Mouse (Mus musculus) embryonic facial prominence, embryonic 10.5 days (tissue): ENCODE results near the gene Pkp4. TPM values are rescaled to one million over a fixed set of nuclear protein-coding genes. Genes with fewer than 3 reads are reported as not detected.

Experiments used
- DNase-seq: peaks from one replicate; pipeline ENCODE4 v3.0.0-alpha.2; 2017; ENCODE audit warnings: low spot score
- H3K27ac ChIP-seq: fragments of 300-500 bp; sonication (generic); replicated peaks from 2 replicates; pipeline ENCODE4 v1.5.1; 2016; ENCODE audit warnings: mild to moderate bottlenecking
- H3K27me3 ChIP-seq: fragments of 300-500 bp; sonication (generic); replicated peaks from 2 replicates; pipeline ENCODE4 v1.6.1; 2016; ENCODE audit warnings: low read depth, mild to moderate bottlenecking; ENCODE audit not compliant: poor library complexity, severe bottlenecking
- H3K36me3 ChIP-seq: fragments of 300-500 bp; sonication (generic); replicated peaks from 2 replicates; pipeline ENCODE4 v1.6.1; 2016; ENCODE audit warnings: mild to moderate bottlenecking, moderate library complexity
- H3K4me1 ChIP-seq: fragments of 300-500 bp; sonication (generic); 2 replicates; pipeline ENCODE4 v1.6.1; 2016
- H3K4me3 ChIP-seq: fragments of 300-500 bp; sonication (generic); 2 replicates; pipeline ENCODE4 v1.5.1; 2016; ENCODE audit warnings: mild to moderate bottlenecking, moderate library complexity
- H3K9me3 ChIP-seq: fragments of 300-500 bp; sonication (generic); 2 replicates; pipeline ENCODE4 v1.6.1; 2016; ENCODE audit warnings: mild to moderate bottlenecking
- WGBS: fragments of 180-500 bp; shearing (Covaris S2); methylation state at CpG from one replicate; pipeline ENCODE4 v1.1.7; 2016; 5-methylcytosine and 5-hydroxymethylcytosine counted together
- polyA plus RNA-seq: library from polyadenylated mRNA; unstranded; fragments of >200 nt; fragmentation: Nextera tagmentation; extraction: Ambion mirVana; gene quantifications from 2 replicates; pipeline ENCODE4 v1.2.1, GENCODE M21; 2016

The Pkp4 gene
- polyA plus RNA-seq, 1 experiment from 2014 or later, result 17.2 TPM

GRCm38 (mm10) chr2:59258821-59259231 is 98.2 kb downstream of the Pkp4 start:
- Histone ChIP-seq H3K9me3 (no peaks in the 10 kb centered on the region), H3K4me3 (no peak overlapping the region), H3K36me3 (no peaks in the 10 kb centered on the region), H3K27me3 (no peaks in the 10 kb centered on the region), H3K27ac (no peak overlapping the region), H3K4me1 (peaks cover 6% of the 10 kb centered on the region)
- 82% methylated on average over 6 of the region's 6 CpGs for WGBS
- no peak for DNase-seq

DNA sequence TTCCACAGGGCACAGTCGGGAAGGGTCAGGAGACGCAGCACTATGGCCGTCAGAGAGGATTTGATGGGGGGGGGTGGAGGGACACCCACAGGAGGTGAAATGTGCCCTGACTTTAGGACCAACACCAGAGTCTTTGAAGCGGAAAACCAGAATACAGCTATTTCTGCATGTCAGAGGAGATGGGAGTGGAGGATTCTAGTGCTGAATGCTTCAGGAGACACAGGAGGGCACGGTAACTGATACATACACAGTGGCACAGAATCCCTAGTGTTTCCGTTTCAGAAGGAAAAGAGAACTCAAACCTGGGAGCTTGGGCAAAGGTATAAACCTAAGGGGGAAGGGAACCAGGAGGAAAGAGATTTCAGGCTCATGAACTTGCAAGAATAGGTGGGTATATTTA is 98.7 kb downstream of the Pkp4 start:
- no peak overlapping the region for H3K4me3 ChIP-seq
- peaks cover 6% of the 10 kb centered on the region for H3K4me1 ChIP-seq
- no peaks in the 10 kb centered on the region for H3K27me3 ChIP-seq
- H3K36me3 ChIP-seq, result no peaks in the 10 kb centered on the region
- no peak overlapping the region for H3K27ac ChIP-seq
- 91% methylated on average over 6 of the region's 6 CpGs for WGBS
- no peak for DNase-seq
- no peaks in the 10 kb centered on the region for H3K9me3 ChIP-seq

- Histone ChIP-seq H3K36me3 (no peaks in the 10 kb centered on the region), H3K27ac (no peak overlapping the region), H3K27me3 (no peaks in the 10 kb centered on the region), H3K9me3 (no peaks in the 10 kb centered on the region), H3K4me3 (no peak overlapping the region), H3K4me1 (peaks cover 6% of the 10 kb centered on the region)
- no peak for DNase-seq
- WGBS, result 88% methylated on average over 2 of the region's 2 CpGs
Measured at GRCm38 (mm10) chr2:59261203-59261602, 100.6 kb downstream of the Pkp4 start.

DNA sequence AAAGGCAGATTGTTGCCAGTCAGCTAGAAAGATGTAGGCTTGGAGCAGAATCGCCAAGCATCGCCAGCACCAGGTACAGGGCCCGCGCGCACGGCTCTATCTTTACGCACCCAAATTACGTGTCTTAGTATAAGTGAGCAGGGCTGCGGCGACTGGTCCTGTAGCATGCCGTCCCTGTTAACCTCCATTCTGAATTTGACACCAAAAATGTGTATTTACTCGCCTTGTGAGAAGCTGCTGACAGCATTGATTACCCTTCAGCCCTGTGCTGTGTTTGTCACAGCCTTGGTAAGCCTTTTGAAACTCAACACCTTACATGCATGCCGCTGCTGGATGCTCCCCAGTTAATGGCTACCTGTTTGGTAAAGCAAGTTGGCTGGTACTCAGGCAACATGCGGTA is 105.8 kb downstream of the Pkp4 start:
- no peaks in the 10 kb centered on the region for H3K27me3 ChIP-seq
- H3K4me1 ChIP-seq, result 0 out of 2 replicates have a peak, but pooled peaks cover 4% of the 10 kb centered on the region
- H3K4me3 ChIP-seq, result no peak overlapping the region
- no peak overlapping the region for H3K27ac ChIP-seq
- no peaks in the 10 kb centered on the region for H3K9me3 ChIP-seq
- WGBS, result 87% methylated on average over 14 of the region's 14 CpGs
- peak; percentile 22 for DNase-seq
- H3K36me3 ChIP-seq, result peaks cover 12% of the 10 kb centered on the region

GRCm38 (mm10) chr2:59271835-59272234 is 111.2 kb downstream of the Pkp4 start:
- Histone ChIP-seq H3K27ac (no peak overlapping the region), H3K36me3 (peaks cover 12% of the 10 kb centered on the region), H3K4me3 (no peak overlapping the region), H3K9me3 (no peaks in the 10 kb centered on the region), H3K27me3 (no peaks in the 10 kb centered on the region), H3K4me1 (no peaks in the 10 kb centered on the region)
- 90% methylated on average over 8 of the region's 8 CpGs for WGBS
- DNase-seq, result no peak

- Histone ChIP-seq H3K9me3 (no peaks in the 10 kb centered on the region), H3K36me3 (peaks cover 12% of the 10 kb centered on the region), H3K4me3 (no peak overlapping the region), H3K27ac (no peak overlapping the region), H3K4me1 (no peaks in the 10 kb centered on the region), H3K27me3 (no peaks in the 10 kb centered on the region)
- no peak for DNase-seq
- 77% methylated on average over 6 of the region's 6 CpGs for WGBS
Measured at GRCm38 (mm10) chr2:59272713-59273112, 112.1 kb downstream of the Pkp4 start.

DNA sequence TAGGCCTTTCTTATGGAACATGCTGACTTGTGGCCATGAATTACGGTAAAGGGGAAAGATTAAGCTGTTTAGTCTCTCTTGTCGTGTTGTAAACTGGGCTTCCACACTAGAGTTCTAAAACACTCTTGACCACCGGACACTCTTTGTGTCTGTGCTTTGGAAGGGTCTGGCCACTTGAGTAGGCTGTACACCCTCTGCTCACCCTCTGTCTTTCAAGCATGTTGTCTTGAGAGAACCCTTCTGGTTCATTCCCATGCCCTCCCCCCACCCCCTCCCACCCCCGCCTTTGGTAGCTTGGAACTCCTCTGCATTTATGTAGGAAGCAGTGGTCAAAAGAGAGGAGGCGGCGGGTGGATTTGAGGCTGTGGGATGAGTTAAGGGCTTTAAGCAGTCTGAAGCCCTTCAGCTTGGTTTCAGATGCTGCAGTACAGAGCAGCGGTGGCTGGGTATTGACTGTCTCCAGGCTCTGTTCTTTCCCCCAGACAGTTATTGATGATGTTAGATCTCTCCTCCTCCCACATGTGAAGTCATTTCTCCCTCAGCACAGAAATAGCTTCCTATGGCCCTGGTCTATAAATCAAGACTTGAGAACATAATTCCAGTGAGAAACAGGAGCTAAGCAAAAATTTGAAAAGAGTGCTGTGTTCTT is 120.4 kb downstream of the Pkp4 start:
- peaks cover 3% of the 10 kb centered on the region; the same call in 1 of the 2 replicates for H3K36me3 ChIP-seq
- DNase-seq, result no peak
- no peaks in the 10 kb centered on the region for H3K27me3 ChIP-seq
- 90% methylated on average over 7 of the region's 7 CpGs for WGBS
- H3K4me3 ChIP-seq, result no peak overlapping the region
- no peaks in the 10 kb centered on the region for H3K4me1 ChIP-seq
- no peaks in the 10 kb centered on the region for H3K9me3 ChIP-seq
- H3K27ac ChIP-seq, result no peak overlapping the region

DNA sequence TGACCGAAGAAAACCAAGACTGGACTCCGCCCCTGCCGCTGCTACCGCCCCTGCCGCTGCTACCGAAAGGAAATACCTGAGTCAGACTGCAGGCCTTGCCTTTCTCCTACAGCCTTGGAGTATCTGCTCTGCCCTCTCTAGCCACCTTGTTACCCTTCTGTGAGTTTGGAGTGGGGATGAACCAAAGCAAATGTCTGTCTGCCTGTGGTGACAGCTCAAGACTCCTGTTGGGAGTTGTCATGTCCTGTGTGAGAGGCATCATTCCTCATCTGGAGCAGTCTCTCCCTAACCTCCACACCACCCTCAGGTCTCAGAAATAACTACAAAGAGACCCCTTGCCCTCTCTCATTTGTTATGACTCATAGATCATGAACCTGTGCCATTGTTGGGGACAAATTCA is 122.3 kb downstream of the Pkp4 start:
- H3K4me3 ChIP-seq, result no peak overlapping the region
- DNase-seq, result no peak
- 95% methylated on average over 6 of the region's 6 CpGs for WGBS

DNA sequence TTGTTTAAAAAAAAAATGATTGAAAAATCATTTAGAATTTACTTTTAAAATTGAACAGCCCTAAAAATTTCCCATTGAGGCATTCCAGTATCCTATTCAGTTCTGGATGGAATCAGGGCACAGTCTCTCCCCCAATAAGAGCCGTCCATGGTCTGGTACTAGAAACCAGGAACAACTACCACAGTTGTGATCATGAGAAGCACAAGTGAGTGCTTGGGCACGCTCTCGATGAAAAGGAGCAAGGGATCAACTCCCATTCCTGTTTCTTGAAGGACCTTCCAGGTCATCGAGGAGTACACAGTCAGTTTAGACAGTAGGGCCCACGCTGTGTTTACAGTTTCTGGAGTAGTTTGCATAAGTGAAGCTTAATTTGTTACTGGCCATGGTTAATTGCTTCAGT is 123.6 kb downstream of the Pkp4 start:
- Histone ChIP-seq H3K27me3 (no peaks in the 10 kb centered on the region), H3K9me3 (no peaks in the 10 kb centered on the region), H3K36me3 (peaks cover 3% of the 10 kb centered on the region; the same call in 1 of the 2 replicates), H3K4me3 (no peak overlapping the region), H3K27ac (no peak overlapping the region), H3K4me1 (no peaks in the 10 kb centered on the region)
- no peak for DNase-seq
- WGBS, result 89% methylated on average over 5 of the region's 5 CpGs

More for the DNA sequence above, 122.3 kb downstream of the Pkp4 start:
- Histone ChIP-seq H3K36me3 (peaks cover 3% of the 10 kb centered on the region; the same call in 1 of the 2 replicates), H3K4me1 (no peaks in the 10 kb centered on the region), H3K9me3 (no peaks in the 10 kb centered on the region), H3K27me3 (no peaks in the 10 kb centered on the region), H3K27ac (no peak overlapping the region)

- no peaks in the 10 kb centered on the region for H3K9me3 ChIP-seq
- no peak overlapping the region for H3K27ac ChIP-seq
- H3K4me3 ChIP-seq, result no peak overlapping the region
- DNase-seq, result no peak
- H3K36me3 ChIP-seq, result no peaks in the 10 kb centered on the region
- WGBS, result 89% methylated on average over 8 of the region's 8 CpGs
- H3K4me1 ChIP-seq, result peaks cover 4% of the 10 kb centered on the region
- no peaks in the 10 kb centered on the region for H3K27me3 ChIP-seq
Measured at GRCm38 (mm10) chr2:59284734-59285490, 124.3 kb downstream of the Pkp4 start.

DNA sequence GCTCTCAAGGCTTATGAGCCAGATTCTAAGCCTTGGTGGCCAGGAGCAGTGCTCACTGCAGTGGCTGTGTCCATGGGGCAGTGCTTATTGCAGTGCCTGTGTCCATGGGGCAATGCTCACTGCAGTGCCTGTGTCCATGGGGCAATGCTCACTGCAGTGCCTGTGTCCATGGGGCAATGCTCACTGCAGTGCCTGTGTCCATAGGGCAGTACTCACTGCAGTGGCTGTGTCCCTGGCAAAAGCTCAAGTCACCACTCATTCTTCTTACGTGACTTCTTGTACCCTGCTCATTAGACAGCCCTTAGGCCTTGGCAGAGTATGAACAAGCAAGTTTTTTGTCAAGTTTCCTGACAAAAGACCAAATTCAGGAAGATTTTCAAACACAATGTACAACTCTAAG is 124.9 kb downstream of the Pkp4 start:
- no peak for DNase-seq
- H3K36me3 ChIP-seq, result no peaks in the 10 kb centered on the region
- H3K4me3 ChIP-seq, result no peak overlapping the region
- 89% methylated on average over 1 of the region's 1 CpGs for WGBS
- H3K27me3 ChIP-seq, result no peaks in the 10 kb centered on the region
- H3K27ac ChIP-seq, result no peak overlapping the region
- peaks cover 10% of the 10 kb centered on the region for H3K4me1 ChIP-seq
- H3K9me3 ChIP-seq, result no peaks in the 10 kb centered on the region

DNA sequence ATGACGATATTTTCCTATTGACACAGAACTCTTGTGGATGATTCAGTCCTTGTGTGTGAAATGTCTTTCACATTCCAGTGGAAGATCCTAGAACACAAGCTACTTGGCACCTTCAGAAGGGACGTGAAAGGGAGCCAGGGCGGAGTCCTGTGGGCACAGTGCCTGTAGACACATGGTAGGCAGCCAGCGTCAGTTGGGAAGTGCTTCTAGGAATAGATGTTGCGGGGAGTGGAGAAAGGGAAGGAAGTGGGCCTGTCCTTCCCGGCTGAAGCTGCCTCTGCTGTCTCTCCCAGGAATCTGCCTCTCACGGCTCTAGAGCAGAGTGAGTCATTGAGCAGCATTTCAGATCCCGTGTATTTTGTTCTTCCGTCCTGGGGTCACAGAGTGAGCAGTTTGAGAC is 125.6 kb downstream of the Pkp4 start:
- no peak for DNase-seq
- no peaks in the 10 kb centered on the region for H3K27me3 ChIP-seq
- peaks cover 15% of the 10 kb centered on the region for H3K4me1 ChIP-seq
- no peak overlapping the region for H3K27ac ChIP-seq
- H3K9me3 ChIP-seq, result no peaks in the 10 kb centered on the region
- no peak overlapping the region for H3K4me3 ChIP-seq
- H3K36me3 ChIP-seq, result no peaks in the 10 kb centered on the region
- WGBS, result 79% methylated on average over 9 of the region's 9 CpGs

DNA sequence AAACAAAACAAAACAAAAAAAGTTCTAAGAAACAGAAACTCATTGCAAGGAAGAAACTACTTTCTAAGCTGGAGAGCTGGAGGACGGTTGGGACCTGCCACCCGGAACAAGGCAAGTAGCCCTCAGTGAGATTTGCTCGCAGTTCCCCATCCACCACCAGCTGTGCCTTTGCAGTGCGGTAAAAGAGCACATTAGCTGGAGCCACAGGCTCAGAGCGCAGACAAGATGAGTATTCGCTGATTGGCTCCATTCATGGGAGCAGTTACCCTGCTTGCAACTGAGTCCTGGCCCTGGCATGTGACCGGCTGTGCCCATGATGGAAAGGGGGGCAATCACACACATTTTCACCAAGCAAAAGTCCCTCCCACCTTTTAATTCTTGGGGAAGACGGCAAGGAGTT is 127.0 kb downstream of the Pkp4 start:
- Histone ChIP-seq H3K36me3 (no peaks in the 10 kb centered on the region), H3K4me3 (no peak overlapping the region), H3K27me3 (no peaks in the 10 kb centered on the region), H3K27ac (no peak overlapping the region), H3K4me1 (peaks cover 18% of the 10 kb centered on the region), H3K9me3 (no peaks in the 10 kb centered on the region)
- no peak for DNase-seq
- WGBS, result 78% methylated on average over 8 of the region's 8 CpGs
